Mouse (Mus musculus) intestine, postnatal 0 days (tissue): ENCODE measurements around the gene Ggcx. TPM values are rescaled to one million over a fixed set of nuclear protein-coding genes. Genes with fewer than 3 reads are reported as not detected.
A peak's percentile ranks its signal among the peaks of the same experiment; 100 is the strongest.
"Not testable (repeated sequence)": the region's sequence is repeated elsewhere in the genome, so short reads cannot be mapped to it uniquely, and the experiment has no call there.

ENCODE experiments used
- ATAC-seq: fragments of 200-750 bp; cut with Nextera tagmentation; 2 replicates; pipeline ENCODE4 v1.8.0; 2017; ENCODE audit warnings: mild to moderate bottlenecking, moderate TSS enrichment, moderate library complexity
- H3K27ac ChIP-seq: fragments of 300-500 bp; sonication (generic); 2 replicates; pipeline ENCODE4 v1.5.1; 2014; ENCODE audit warnings: mild to moderate bottlenecking, low read depth, low read length, moderate library complexity
- H3K27me3 ChIP-seq: fragments of 300-500 bp; sonication (generic); replicated peaks from 2 replicates; pipeline ENCODE4 v1.6.1; 2014; ENCODE audit warnings: low read length, mixed read lengths; ENCODE audit not compliant: control insufficient read depth, insufficient read depth
- H3K36me3 ChIP-seq: fragments of 300-500 bp; sonication (generic); 2 replicates; pipeline ENCODE4 v1.6.1; 2014; ENCODE audit warnings: mild to moderate bottlenecking, moderate library complexity; ENCODE audit not compliant: control insufficient read depth, insufficient read depth
- H3K4me1 ChIP-seq: fragments of 300-500 bp; sonication (generic); replicated peaks from 2 replicates; pipeline ENCODE4 v1.6.1; 2014; ENCODE audit warnings: antibody characterized with exemption, low read length, mixed read lengths; ENCODE audit not compliant: control insufficient read depth, insufficient read depth
- H3K4me2 ChIP-seq: fragments of 300-500 bp; sonication (generic); replicated peaks from 2 replicates; pipeline ENCODE4 v1.6.1; 2014; ENCODE audit warnings: low read depth, mild to moderate bottlenecking, moderate library complexity
- H3K4me3 ChIP-seq: fragments of 300-500 bp; sonication (generic); 2 replicates; pipeline ENCODE4 v1.5.1; 2014; ENCODE audit warnings: low read depth, low read length
- H3K9ac ChIP-seq: fragments of 300-500 bp; sonication (generic); 2 replicates; pipeline ENCODE4 v1.6.1; 2014; ENCODE audit warnings: mild to moderate bottlenecking, low read depth, low read length
- H3K9me3 ChIP-seq: fragments of 300-500 bp; sonication (generic); 2 replicates; pipeline ENCODE4 v1.6.1; 2016; ENCODE audit warnings: mixed run types; ENCODE audit not compliant: control insufficient read depth
- CTCF ChIP-seq: sonication (generic); IDR thresholded peaks from 2 replicates; pipeline ENCODE4 v1.5.1; 2016; ENCODE audit warnings: low read depth, mild to moderate bottlenecking, control low read depth, antibody characterized with exemption, moderate library complexity
- WGBS: fragments of 180-500 bp; shearing (Covaris S2); extraction: QIAGEN DNeasy Blood & Tissue Kit; methylation state at CpG from one replicate; pipeline ENCODE4 v1.1.7; 2014; 5-methylcytosine and 5-hydroxymethylcytosine counted together
- polyA plus RNA-seq: library from polyadenylated mRNA; unstranded; fragments of >200 nt; fragmentation: Nextera tagmentation; extraction: Ambion mirVana; gene quantifications from 2 replicates; pipeline ENCODE4 v1.2.1, GENCODE M21; 2015

Ggcx gene
- polyA plus RNA-seq, 1 experiment from 2014 or later = 6.8 TPM

DNA sequence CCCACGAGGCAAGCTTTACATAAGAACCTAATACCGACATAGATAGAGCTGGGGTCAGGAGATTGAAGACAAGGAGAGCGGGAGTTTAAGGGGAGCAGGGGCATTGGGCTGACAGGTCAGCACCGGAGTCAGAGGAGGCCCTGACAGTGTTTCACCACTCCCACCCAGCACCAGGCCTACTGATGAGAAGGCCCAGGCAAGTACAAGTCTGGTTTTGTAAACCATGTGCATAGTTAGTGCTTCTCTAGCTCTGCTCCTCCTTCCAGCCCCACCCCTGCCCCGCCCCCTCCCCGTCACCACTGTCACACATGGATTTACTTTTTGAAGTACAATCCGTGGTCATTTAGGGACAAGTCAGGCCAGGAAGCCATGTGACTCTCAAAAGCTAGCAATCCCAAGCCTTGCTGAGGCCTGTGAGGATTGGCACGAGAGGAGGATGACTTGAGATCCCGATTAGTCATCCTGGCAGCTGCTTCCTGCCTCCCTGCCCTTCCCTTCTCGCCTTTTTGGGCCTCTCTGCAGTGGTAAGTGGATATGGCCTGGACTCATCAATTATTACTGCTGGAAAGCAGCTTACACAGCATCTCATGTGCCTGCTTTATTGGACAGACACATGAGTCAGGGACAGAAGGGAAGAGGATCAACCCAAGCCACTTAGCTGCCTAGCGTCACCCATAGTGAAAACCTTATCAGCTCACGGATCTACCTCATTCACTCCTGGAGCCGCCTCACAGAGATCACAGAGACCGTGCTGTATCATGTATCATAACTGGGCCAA lies 59.3 kb downstream of the Ggcx start:
- H3K4me2 ChIP-seq = no peak overlapping the region
- TF ChIP-seq CTCF = no peak
- no peaks in the 10 kb centered on the region for H3K4me1 ChIP-seq
- 47% methylated on average over 14 of the region's 14 CpGs for WGBS
- no peak overlapping the region for H3K4me3 ChIP-seq
- no peak overlapping the region; the same call in 1 of the 2 replicates for H3K27ac ChIP-seq
- no peak overlapping the region for H3K9ac ChIP-seq
- ATAC-seq = peak; percentile 69
- no peaks in the 10 kb centered on the region for H3K36me3 ChIP-seq
- no peaks in the 10 kb centered on the region for H3K27me3 ChIP-seq
- no peaks in the 10 kb centered on the region for H3K9me3 ChIP-seq

DNA sequence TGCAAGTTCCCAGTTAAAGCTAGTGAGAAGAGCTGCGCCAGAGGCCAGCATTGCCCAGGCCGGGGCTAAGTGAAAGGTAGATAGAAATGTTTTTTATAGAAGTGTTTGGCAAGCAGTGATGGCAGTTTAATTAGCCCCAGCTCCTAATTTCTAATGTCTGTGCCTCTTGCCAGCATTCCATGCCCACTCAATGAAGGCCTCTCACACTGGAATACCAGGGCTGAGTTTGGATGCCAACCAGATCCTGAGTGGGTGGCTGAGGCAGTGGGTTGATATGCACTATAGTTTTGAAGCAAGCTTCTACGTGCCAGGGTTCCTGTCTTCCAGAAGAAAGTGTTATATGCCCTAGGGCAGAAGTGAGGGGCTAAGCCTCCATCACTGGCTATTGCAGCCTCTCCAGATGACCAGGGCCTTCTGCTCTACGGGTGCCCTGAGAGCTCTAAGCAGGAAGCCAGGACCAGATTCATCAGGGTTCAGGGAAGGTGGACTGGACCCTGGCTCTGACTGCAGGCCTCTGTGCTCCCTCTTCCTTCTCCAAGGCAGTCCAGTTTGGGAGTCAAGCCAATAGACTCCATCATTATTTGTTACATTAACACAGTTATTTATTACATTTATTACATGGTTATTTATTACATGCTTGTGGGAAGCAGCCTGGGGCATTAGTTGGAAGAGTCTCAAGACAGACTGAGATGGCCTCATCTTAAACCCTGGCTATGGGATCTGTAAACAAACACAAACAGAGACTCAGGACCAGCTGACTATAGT lies 61.3 kb downstream of the Ggcx start:
- H3K4me1 ChIP-seq = no peaks in the 10 kb centered on the region
- no peak for TF ChIP-seq CTCF
- H3K9me3 ChIP-seq = no peaks in the 10 kb centered on the region
- H3K36me3 ChIP-seq = no peaks in the 10 kb centered on the region
- H3K9ac ChIP-seq = no peak overlapping the region
- no peak for ATAC-seq
- H3K27me3 ChIP-seq = no peaks in the 10 kb centered on the region
- H3K4me3 ChIP-seq = no peak overlapping the region
- H3K27ac ChIP-seq = no peak overlapping the region
- WGBS = 71% methylated on average over 4 of the region's 4 CpGs
- no peak overlapping the region for H3K4me2 ChIP-seq

DNA sequence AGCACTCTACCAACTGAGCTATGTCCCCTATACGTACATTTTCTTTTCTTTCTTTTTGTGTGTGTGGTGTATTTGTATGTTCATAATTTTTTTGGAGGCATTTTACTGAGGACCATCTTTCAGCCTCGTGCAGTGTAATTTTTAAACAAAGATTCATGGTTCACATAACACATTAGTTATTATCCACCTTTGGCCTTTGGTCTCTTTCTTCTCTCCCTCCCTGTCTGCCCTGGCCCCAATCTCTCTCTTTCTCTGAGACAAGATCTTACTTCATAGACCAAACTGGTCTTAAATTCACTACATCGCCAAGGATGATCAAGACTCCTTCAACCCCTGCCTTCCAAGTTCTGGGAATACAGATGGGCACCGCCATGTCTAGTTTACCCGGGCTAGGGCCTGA lies 62.7 kb downstream of the Ggcx start:
- 84% methylated on average over 5 of the region's 5 CpGs for WGBS
- ATAC-seq = no peak
- no peaks in the 10 kb centered on the region for H3K36me3 ChIP-seq
- no peak overlapping the region for H3K4me2 ChIP-seq
- TF ChIP-seq CTCF = no peak
- no peak overlapping the region for H3K27ac ChIP-seq
- no peak overlapping the region for H3K9ac ChIP-seq
- no peak overlapping the region for H3K4me3 ChIP-seq
- no peaks in the 10 kb centered on the region for H3K4me1 ChIP-seq
- no peaks in the 10 kb centered on the region for H3K9me3 ChIP-seq
- no peaks in the 10 kb centered on the region for H3K27me3 ChIP-seq

DNA sequence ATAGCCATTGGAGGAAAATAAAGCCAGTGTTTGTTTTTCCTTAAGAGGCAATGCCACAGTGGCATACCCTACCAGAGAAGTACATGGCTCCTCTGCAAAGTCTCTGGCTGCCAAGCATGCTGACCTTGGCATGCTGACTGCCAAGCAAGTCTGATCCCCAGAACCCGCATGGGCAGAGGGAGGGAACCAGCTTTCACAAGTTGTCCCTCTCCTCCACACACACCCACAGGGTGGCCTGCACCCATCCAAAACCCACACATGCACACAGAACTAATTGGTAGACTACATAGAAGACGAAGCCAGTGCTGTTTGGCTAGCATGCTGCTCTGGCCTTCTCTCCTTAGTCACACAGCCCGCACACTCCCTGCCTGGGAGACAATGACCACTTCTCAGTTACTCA lies 63.5 kb downstream of the Ggcx start:
- Histone ChIP-seq H3K9ac (no peak overlapping the region), H3K4me1 (no peaks in the 10 kb centered on the region), H3K9me3 (no peaks in the 10 kb centered on the region), H3K4me2 (no peak overlapping the region), H3K27ac (no peak overlapping the region), H3K36me3 (no peaks in the 10 kb centered on the region), H3K4me3 (no peak overlapping the region), H3K27me3 (no peaks in the 10 kb centered on the region)
- ATAC-seq = no peak
- 83% methylated on average over 3 of the region's 3 CpGs for WGBS
- no peak for TF ChIP-seq CTCF

DNA sequence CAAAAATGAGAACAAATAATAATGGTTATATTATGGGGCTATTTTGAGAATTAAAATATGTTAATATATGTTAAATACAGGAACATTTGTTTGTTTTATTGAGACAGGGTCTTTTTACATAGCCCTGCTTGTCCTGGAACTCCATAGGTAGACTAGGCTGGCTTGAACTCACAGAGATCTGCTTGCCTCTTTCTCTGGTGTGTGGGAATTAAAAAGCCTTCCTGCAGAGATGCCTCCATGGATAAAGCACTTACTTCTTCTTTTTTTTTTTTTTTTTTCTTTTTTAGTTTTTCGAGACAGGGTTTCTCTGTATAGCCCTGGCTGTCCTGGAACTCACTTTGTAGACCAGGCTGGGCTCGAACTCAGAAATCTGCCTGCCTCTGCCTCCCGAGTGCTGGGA lies 64.6 kb downstream of the Ggcx start:
- WGBS = 85% methylated on average over 3 of the region's 3 CpGs

DNA sequence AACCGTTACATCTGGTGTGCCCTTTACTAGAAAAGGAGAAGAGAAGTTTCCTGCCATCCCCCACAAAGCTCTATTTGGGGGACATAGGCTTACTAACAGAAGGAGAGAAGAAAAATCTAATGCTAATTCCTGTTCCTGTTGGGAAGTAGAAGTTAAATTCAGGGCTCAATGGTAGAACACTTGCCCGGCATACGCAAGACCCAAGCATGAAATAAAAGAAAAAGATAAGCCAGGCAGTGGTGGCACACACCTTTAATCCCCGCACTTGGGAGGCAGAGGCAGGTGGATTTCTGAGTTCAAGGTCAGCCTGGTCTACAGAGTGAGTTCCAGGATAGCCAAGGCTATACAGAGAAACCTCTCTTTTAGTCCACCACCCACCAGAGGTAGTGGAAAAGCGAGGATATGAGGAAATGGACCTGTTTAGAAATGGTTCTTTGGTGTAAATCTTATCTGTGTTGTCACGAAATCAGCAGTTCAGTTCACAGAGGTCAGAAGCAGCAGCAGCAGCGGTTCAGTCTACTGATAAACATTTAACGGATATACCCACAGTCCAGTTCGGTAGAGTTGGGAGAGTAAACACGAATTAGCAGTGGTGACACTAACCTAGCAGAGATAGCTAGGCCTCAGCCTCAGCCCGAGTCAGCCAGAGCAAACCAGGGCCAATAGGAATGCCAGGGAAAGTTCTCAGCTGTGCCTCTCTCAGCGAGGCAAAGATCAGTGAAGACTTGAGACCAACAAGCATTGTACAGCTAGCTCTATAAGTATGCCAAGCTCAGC lies 65.7 kb downstream of the Ggcx start:
- H3K4me1 ChIP-seq = no peaks in the 10 kb centered on the region
- 52% methylated on average over 12 of the region's 12 CpGs for WGBS
- H3K27ac ChIP-seq = no peak overlapping the region

More for the DNA sequence above, 64.6 kb downstream of the Ggcx start:
- ATAC-seq, H3K9ac ChIP-seq, H3K4me2 ChIP-seq, H3K36me3 ChIP-seq, H3K27me3 ChIP-seq, H3K9me3 ChIP-seq, H3K4me3 ChIP-seq, H3K4me1 ChIP-seq, H3K27ac ChIP-seq: not testable (repeated sequence)

More for the DNA sequence above, 65.7 kb downstream of the Ggcx start:
- no peak for TF ChIP-seq CTCF
- Histone ChIP-seq H3K4me3 (no peak overlapping the region), H3K36me3 (no peaks in the 10 kb centered on the region), H3K9me3 (no peaks in the 10 kb centered on the region), H3K4me2 (no peak overlapping the region), H3K27me3 (no peaks in the 10 kb centered on the region), H3K9ac (no peak overlapping the region)
- 0 out of 2 replicates have a peak, but pooled peaks have one; percentile 16 for ATAC-seq
